Mouse (Mus musculus) colon, adult 2 months (tissue): ENCODE results near the gene Tsc22d4. TPM values are rescaled to one million over a fixed set of nuclear protein-coding genes. Genes with fewer than 3 reads are reported as not detected.

Experiments
- polyA plus RNA-seq: library from polyadenylated mRNA; depleted of rRNA; stranded (reverse); fragments of >200 nt; gene quantifications from 2 replicates; pipeline ENCODE4 v1.2.3, GENCODE M21; 2012; rRNA removed

The Tsc22d4 gene
- polyA plus RNA-seq: 172 and 193 TPM in 2 replicates

DNA sequence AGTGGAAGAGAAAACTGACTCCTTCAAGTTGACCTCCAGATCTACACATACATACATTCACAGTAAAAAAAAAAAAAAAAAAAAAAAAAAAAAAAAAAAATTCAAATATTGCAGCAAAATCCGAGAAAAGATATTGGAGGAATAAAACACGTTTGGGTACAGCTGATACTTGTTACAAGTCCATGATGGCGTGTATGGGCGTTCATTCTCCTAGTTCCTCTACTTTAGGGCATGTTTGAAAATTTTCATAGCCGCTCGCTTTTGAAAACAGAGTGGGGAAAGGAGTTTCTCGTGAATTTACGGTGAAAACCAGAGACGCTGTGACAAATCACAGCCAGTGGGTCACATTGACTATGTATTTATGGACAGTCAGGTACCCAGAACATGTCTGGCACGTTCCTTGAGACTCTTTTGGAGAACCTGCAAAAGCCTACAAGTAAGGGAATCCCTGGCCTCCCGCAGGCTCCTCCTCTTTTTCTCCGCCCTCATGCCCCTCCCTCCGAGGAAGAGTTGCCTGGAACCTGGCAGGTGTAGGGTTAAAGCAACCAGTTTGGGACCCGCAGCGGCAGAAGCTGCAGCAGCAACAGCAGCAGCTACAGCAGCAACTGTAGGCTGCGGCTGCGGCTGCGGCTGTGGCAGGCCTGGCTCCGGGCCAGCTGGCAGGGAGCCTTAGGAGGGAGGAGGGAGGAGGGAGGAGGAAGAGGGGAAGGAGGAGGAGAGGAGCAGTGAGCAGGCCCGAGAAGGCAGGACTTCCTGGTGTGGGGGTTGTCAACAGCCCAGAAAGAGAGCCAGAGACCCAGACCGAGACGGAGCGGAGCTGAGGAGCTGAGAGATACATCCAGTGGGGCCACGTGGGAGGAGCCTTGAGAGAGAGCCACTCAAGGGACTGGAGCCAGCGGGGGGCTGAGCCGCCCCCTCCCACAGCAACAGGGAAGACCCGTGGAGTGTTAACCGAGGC is at the start of gene Tsc22d4:
Gene Tsc22d4 (plus strand): TSS at position 517 of the 958 bp plus-strand sequence.

DNA sequence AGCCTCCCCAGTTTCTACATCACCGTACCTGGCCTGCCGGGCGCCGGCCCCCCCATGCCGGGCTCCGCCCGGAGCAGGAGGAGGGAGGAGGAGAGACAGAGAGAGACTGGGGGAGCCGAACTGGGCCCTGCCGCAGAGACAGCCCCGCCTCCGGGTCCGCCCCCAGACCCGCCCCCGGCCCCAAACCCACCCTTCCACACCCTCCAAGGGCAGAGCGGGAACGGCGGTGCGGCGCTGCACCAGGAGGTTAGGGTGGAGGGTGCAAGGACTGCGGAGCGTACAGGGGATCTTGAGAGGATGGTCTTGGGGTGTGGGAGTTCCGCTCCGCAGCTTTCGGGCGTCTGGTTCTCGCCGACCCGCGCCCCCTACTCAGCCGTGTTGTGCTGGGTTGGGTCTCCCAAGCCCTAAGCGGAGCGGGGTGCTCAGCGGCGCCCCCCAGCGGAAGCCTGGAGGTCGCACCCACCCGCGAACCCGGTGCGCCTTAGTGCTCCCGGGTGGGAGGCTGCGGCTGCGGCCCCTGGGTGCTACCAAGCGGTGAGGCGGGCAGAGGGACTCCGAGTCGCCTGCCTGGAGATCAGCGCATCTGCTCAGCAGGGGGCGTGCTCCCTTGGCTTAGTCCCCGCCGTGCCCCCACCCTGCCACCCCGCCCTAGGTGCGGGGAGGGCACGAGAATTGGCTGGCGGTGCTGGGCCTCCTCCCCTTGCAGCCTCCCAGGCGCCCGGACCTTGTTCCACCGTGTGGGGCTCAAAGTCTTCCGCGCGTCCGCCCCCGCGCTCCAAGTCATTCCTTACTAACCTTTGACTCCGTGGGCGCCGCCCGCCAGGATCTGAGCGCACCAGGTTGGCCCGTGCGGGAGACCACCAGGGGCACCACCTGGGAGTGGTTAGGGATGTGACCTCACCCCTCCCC is 4.3 kb upstream of the Tsc22d4 start, which contains the start of gene Nyap1:
Gene Nyap1 (minus strand): TSS at position 585 of the 909 bp plus-strand sequence.

DNA sequence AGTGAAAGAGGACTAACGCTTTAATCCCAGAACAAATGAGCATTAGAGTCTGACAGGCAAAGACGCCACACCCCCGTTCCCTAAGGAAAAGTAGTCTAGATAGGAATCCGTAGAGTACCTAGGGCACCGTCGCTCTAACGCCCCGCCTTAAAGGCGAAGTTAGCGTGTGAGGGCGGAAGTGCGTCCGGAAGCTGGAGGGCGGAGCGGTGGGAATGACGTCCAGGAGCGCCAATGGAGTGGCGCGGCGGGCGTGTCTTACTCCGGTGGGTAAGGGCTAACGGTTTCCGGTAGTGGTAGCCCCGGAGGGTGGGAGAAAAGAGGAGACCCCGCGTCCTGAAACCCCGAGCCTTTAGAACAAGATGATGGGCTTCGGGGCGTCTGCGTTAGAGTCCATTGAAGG is 33.1 kb downstream of the Tsc22d4 start, which contains the start of gene Ppp1r35:
Gene Ppp1r35 (plus strand): TSS at position 215 of the 400 bp plus-strand sequence.

DNA sequence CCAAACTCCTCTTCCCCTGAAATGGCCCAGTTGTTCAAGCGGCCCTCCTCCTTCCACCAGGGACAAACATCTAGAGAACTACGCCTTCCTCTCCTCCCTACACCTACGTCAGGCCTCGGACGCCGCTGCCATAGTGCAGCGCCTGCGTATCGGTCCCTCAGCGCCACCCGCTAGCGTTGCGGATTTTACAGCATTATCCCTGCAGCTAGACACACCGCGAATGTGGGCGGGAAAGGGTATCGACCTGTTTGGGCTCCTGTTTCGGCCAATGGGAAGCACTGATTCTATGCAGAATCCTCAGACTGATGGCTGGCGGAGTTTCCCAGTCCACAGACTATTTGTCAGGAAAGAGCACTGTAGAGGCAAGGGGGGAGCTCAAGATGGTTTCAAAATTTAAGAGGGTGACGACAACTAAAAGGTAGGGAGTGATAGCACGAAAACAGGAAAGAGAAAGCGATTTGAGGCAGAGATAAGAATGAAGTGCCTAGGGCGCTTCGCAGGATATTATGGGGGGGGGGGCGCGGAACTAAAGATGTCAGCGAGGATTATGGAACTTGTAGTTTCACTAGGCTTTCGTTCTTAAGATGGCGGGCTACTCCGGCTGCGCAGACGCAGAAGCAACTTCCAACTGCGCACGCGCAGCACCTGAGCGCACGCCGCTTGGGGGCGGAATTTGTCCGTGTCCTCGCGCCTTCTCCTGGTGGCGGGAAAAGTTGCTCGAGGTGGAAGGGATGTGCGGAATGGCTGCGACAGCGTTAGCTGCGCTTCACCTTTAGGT is 41.8 kb downstream of the Tsc22d4 start, which contains the start of the genes Mepce and Zcwpw1:
Gene Mepce (minus strand): TSS at position 505 of the 778 bp plus-strand sequence.
Gene Zcwpw1 (plus strand): TSS at position 648 of the 778 bp plus-strand sequence.

Other genes with a start within 250 kb of the Tsc22d4 start
- 40.2 and 51.9 TPM in 2 replicates for gene Pop7, start 243.2 kb upstream of the Tsc22d4 start, polyA plus RNA-seq
- 27.8 and 28.4 TPM in 2 replicates for gene Gigyf1, start 227.2 kb upstream of the Tsc22d4 start, polyA plus RNA-seq
- not detected in 2 replicates for gene Epo, start 212.5 kb upstream of the Tsc22d4 start, polyA plus RNA-seq
- gene Gnb2, start 212.2 kb upstream of the Tsc22d4 start, polyA plus RNA-seq: 1,263 and 1,764 TPM in 2 replicates
- 1.6 and 2.3 TPM in 2 replicates for gene Actl6b, start 192.2 kb upstream of the Tsc22d4 start, polyA plus RNA-seq
- gene Tfr2, start 175.9 kb upstream of the Tsc22d4 start, polyA plus RNA-seq: 0.35 and 0.53 TPM in 2 replicates
- gene Mospd3, start 144.7 kb upstream of the Tsc22d4 start, polyA plus RNA-seq: 108 and 115 TPM in 2 replicates
- gene Pcolce, start 131.9 kb upstream of the Tsc22d4 start, polyA plus RNA-seq: 102 and 105 TPM in 2 replicates
- 0.76 and 0.82 TPM in 2 replicates for gene Fbxo24, start 116.7 kb upstream of the Tsc22d4 start, polyA plus RNA-seq
- gene Lrch4, start 116.6 kb upstream of the Tsc22d4 start, polyA plus RNA-seq: 72.8 and 76.5 TPM in 2 replicates
- gene Gm20605, start 116.6 kb upstream of the Tsc22d4 start, polyA plus RNA-seq: 43.6 and 44.0 TPM in 2 replicates
- gene Sap25, start 104.4 kb upstream of the Tsc22d4 start, polyA plus RNA-seq: 130 and 133 TPM in 2 replicates
- 0.99 and 1.6 TPM in 2 replicates for gene Irs3, start 100.0 kb upstream of the Tsc22d4 start, polyA plus RNA-seq
- 30.9 and 51.1 TPM in 2 replicates for gene Agfg2, start 61.0 kb upstream of the Tsc22d4 start, polyA plus RNA-seq
- 16.7 and 16.8 TPM in 2 replicates for gene Nyap1, start 4.1 kb upstream of the Tsc22d4 start, polyA plus RNA-seq
- gene Ppp1r35, start 33.1 kb downstream of the Tsc22d4 start, polyA plus RNA-seq: 57.8 and 59.4 TPM in 2 replicates
- gene Mepce, start 41.9 kb downstream of the Tsc22d4 start, polyA plus RNA-seq: 33.8 and 34.4 TPM in 2 replicates
- 0.28 and 0.30 TPM in 2 replicates for gene Zcwpw1, start 42.1 kb downstream of the Tsc22d4 start, polyA plus RNA-seq
- 1.3 and 3.1 TPM in 2 replicates for gene Pilra, start 90.6 kb downstream of the Tsc22d4 start, polyA plus RNA-seq
- 1.7 and 2.0 TPM in 2 replicates for gene Pilrb1, start 112.4 kb downstream of the Tsc22d4 start, polyA plus RNA-seq
- 2.7 and 2.8 TPM in 2 replicates for gene Pilrb2, start 126.1 kb downstream of the Tsc22d4 start, polyA plus RNA-seq
- 5.7 and 7.1 TPM in 2 replicates for gene Cyp3a13, start 175.9 kb downstream of the Tsc22d4 start, polyA plus RNA-seq
- gene Gjc3, start 217.4 kb downstream of the Tsc22d4 start, polyA plus RNA-seq: 0.12 and 0.35 TPM in 2 replicates
- 0.88 and 1.7 TPM in 2 replicates for gene Azgp1, start 235.8 kb downstream of the Tsc22d4 start, polyA plus RNA-seq